Mouse (Mus musculus): Measurements from ENCODE around the gene Atrnl1. TPM values are rescaled to one million over a fixed set of nuclear protein-coding genes. Genes with fewer than 3 reads are reported as not detected.
A peak's percentile ranks its signal among the peaks of the same experiment; 100 is the strongest.
"Not testable (repeated sequence)": the region's sequence is repeated elsewhere in the genome, so short reads cannot be mapped to it uniquely, and the experiment has no call there.

Gene Atrnl1
- polyA plus RNA-seq, 1 experiment from 2014 or later = 2.6 TPM

DNA sequence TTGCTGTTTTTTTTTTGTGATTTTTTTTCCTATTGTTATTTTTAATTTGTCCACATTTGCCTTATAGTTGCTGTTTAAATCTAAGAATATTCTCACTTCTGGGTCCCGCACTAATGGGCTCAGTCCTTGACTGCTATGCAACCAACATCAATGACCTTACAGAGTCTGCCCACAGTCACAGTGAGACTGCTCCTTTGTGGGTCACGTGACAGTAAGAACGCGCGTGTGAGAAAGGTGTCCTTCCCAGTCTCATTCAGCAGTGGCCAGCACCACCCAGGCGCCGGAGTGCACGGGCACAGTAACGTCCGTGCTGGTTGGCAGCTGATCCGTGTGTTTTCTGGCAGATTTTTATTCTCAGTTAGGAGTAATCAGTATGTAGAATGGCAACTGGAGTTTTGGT lies 44.7 kb downstream of the Atrnl1 start:
- Histone ChIP-seq H3K9ac (ENCODE audit: low read length) (no peak overlapping the region), H3K9me3 (replicated peaks; ENCODE audit: control insufficient read depth, low read length) (no peaks in the 10 kb centered on the region), H3K27ac (ENCODE audit: low read length) (no peak overlapping the region), H3K4me1 (ENCODE audit: control insufficient read depth, insufficient read depth, low read length) (no peaks in the 10 kb centered on the region), H3K36me3 (ENCODE audit: control insufficient read depth, insufficient read depth) (peaks cover 11% of the 10 kb centered on the region), H3K4me2 (ENCODE audit: low read depth, low read length) (no peak overlapping the region), H3K4me3 (ENCODE audit: low read length) (no peak overlapping the region), H3K27me3 (ENCODE audit: control insufficient read depth, insufficient read depth, low read length) (no peaks in the 10 kb centered on the region)
- no peak for ATAC-seq (replicated peaks; ENCODE audit: extremely low read depth, insufficient read depth, low FRiP score)
- WGBS = 92% methylated on average over 11 of the region's 11 CpGs

DNA sequence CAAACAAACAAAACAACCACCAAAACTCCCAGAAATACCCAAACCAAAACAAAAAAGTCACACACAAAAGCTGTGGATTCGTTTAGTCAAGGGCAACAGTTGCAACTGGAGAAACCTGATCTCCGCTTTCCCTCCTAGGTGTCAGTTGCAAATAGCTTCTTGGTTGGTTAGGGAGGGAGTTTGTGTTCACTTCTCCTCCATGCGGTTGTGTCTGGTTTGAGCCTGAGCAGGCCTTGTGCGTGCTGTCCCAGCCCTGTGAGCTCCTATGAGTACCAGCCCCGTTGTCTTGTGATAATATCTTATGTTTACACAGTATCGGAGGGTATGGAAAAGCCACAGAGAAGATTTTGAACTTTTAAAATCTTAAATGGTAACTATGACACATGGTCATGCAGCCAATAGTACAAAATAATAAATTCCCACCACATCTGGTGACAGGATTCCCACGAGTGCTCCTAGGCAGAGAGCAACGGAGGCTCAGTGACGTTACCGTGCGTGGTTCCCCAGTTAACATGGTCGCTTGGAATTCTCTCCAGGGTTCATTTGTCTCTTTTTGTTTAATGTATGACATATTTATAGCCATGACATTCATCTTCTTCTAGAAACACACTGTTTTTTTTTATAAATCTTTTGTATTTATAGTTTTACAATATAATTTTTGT lies 46.7 kb downstream of the Atrnl1 start:
- no peaks in the 10 kb centered on the region for H3K9me3 ChIP-seq (replicated peaks; ENCODE audit: control insufficient read depth, low read length)
- peak overlapping the region; percentile 66 for H3K27ac ChIP-seq (ENCODE audit: low read length)
- no peaks in the 10 kb centered on the region for H3K4me1 ChIP-seq (ENCODE audit: control insufficient read depth, insufficient read depth, low read length)
- H3K36me3 ChIP-seq (ENCODE audit: control insufficient read depth, insufficient read depth) = peaks cover 7% of the 10 kb centered on the region
- no peak for ATAC-seq (replicated peaks; ENCODE audit: extremely low read depth, insufficient read depth, low FRiP score)
- WGBS = 67% methylated on average over 12 of the region's 12 CpGs
- no peaks in the 10 kb centered on the region for H3K27me3 ChIP-seq (ENCODE audit: control insufficient read depth, insufficient read depth, low read length)
- H3K9ac ChIP-seq (ENCODE audit: low read length) = no peak overlapping the region
- no peak overlapping the region for H3K4me3 ChIP-seq (ENCODE audit: low read length)
- H3K4me2 ChIP-seq (ENCODE audit: low read depth, low read length) = no peak overlapping the region

DNA sequence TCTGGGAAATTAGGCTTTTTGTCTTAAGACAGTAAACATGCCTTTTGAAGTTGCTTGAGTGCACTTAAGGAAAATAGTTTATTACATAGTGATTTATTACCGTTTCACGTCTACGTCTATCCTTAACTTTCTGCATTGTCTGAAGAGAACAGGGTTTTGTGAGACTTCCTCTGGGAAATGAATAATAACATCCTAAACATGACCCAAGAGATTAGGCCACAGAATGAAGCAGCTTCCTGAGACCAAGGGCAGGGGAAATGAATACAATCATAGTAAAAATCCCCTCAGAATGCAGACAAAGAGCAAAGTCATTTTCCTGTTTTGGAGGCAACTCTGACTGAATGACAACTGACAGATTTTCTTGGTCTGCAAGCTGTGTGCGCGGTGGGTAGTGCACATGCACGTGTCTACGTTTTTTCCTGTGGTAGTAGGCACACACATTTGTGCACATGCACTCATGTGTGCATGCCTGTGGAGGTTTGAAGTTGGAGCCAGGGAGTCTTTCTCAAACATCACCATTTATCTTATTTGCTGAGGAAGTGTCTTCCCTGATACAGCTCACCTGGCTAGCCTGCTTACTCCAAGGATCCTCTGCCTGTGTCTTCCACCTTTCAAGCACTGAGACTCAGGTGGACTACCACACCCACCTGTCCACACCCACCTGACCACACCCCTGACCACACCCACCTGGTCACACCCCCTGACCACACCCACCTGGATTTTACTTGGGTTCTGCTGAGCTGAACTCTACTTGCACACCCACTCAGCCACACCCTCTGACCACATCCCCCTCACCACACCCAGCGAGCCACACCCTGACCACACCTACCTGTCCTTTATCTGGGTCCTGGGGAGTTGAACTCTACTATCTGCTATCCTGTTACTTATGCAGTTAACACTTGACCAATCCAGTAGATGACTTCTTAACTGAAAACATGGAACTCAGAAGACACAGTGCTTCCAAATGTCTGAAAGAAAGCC lies 47.6 kb downstream of the Atrnl1 start:
- Histone ChIP-seq H3K4me2 (ENCODE audit: low read depth, low read length) (no peak overlapping the region), H3K4me3 (ENCODE audit: low read length) (no peak overlapping the region), H3K9me3 (replicated peaks; ENCODE audit: control insufficient read depth, low read length) (no peaks in the 10 kb centered on the region), H3K27ac (ENCODE audit: low read length) (peak overlapping the region; percentile 53; the same call in 1 of the 2 replicates), H3K36me3 (ENCODE audit: control insufficient read depth, insufficient read depth) (peaks cover 7% of the 10 kb centered on the region), H3K4me1 (ENCODE audit: control insufficient read depth, insufficient read depth, low read length) (no peaks in the 10 kb centered on the region), H3K9ac (ENCODE audit: low read length) (no peak overlapping the region), H3K27me3 (ENCODE audit: control insufficient read depth, insufficient read depth, low read length) (no peaks in the 10 kb centered on the region)
- 75% methylated on average over 8 of the region's 8 CpGs for WGBS
- ATAC-seq (replicated peaks; ENCODE audit: extremely low read depth, insufficient read depth, low FRiP score) = no peak

GRCm38 (mm10) chr19:57667011-57667410 lies 56.2 kb downstream of the Atrnl1 start:
- Histone ChIP-seq H3K4me2 (ENCODE audit: low read depth, low read length) (no peak overlapping the region), H3K4me1 (ENCODE audit: control insufficient read depth, insufficient read depth, low read length) (no peaks in the 10 kb centered on the region), H3K9me3 (replicated peaks; ENCODE audit: control insufficient read depth, low read length) (no peaks in the 10 kb centered on the region), H3K4me3 (ENCODE audit: low read length) (no peak overlapping the region), H3K27me3 (ENCODE audit: control insufficient read depth, insufficient read depth, low read length) (no peaks in the 10 kb centered on the region), H3K9ac (ENCODE audit: low read length) (no peak overlapping the region), H3K36me3 (ENCODE audit: control insufficient read depth, insufficient read depth) (peaks cover 6% of the 10 kb centered on the region; the same call in 1 of the 2 replicates), H3K27ac (ENCODE audit: low read length) (no peak overlapping the region)
- no peak for ATAC-seq (replicated peaks; ENCODE audit: extremely low read depth, insufficient read depth, low FRiP score)
- WGBS = 87% methylated on average over 9 of the region's 9 CpGs

DNA sequence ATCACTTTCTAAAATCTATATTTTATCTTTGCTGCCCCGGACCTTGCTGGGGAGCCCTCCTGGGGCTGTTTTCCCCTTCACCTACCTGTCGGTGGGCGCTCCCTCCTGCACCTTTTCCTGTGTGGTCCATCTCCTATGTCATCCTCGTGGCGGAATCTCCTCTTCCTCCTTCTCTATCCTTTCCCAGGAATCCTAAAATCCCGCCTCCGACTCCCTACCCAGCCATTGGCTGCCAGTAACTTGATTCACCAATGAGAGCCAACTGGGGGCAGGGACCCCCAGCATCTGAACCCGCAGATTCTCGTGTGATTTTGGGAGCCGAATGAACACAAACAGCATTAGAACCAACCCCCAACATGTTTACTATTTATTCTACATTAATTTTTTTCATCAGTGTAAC lies 57.1 kb downstream of the Atrnl1 start:
- Histone ChIP-seq H3K9ac (ENCODE audit: low read length) (no peak overlapping the region), H3K4me3 (ENCODE audit: low read length) (no peak overlapping the region), H3K27me3 (ENCODE audit: control insufficient read depth, insufficient read depth, low read length) (no peaks in the 10 kb centered on the region), H3K4me2 (ENCODE audit: low read depth, low read length) (no peak overlapping the region), H3K36me3 (ENCODE audit: control insufficient read depth, insufficient read depth) (peaks cover 6% of the 10 kb centered on the region; the same call in 1 of the 2 replicates), H3K4me1 (ENCODE audit: control insufficient read depth, insufficient read depth, low read length) (no peaks in the 10 kb centered on the region), H3K9me3 (replicated peaks; ENCODE audit: control insufficient read depth, low read length) (no peaks in the 10 kb centered on the region), H3K27ac (ENCODE audit: low read length) (no peak overlapping the region)
- WGBS = 89% methylated on average over 10 of the region's 10 CpGs
- ATAC-seq (replicated peaks; ENCODE audit: extremely low read depth, insufficient read depth, low FRiP score) = no peak

DNA sequence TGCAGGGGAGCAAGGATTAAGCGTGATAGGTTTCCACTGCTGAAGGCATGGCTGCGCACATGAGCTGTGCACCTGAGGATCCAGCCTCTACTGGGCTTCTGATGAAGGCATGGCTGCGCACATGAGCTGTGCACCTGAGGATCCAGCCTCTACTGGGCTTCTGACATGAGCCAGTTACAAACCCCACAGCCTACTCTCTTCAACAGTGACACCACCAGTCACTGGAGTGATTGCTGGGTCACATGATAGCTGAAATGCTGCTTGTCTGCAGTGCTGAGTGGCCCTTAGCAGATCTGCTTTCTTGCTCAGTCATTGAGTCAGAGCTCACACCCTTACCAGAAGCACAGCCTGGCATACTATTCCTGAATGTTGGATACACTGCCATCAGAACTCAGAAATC lies 68.6 kb downstream of the Atrnl1 start:
- Histone ChIP-seq H3K4me2 (ENCODE audit: low read depth, low read length) (no peak overlapping the region), H3K27ac (ENCODE audit: low read length) (no peak overlapping the region), H3K4me3 (ENCODE audit: low read length) (no peak overlapping the region), H3K4me1 (ENCODE audit: control insufficient read depth, insufficient read depth, low read length) (0 out of 2 replicates have a peak, but pooled peaks cover 2% of the 10 kb centered on the region), H3K27me3 (ENCODE audit: control insufficient read depth, insufficient read depth, low read length) (no peaks in the 10 kb centered on the region), H3K36me3 (ENCODE audit: control insufficient read depth, insufficient read depth) (peaks cover 4% of the 10 kb centered on the region; the same call in 1 of the 2 replicates), H3K9ac (ENCODE audit: low read length) (no peak overlapping the region), H3K9me3 (replicated peaks; ENCODE audit: control insufficient read depth, low read length) (no peaks in the 10 kb centered on the region)
- no peak; the same call in 1 of the 2 replicates for ATAC-seq (replicated peaks; ENCODE audit: extremely low read depth, insufficient read depth, low FRiP score)
- WGBS = 93% methylated on average over 3 of the region's 3 CpGs

GRCm38 (mm10) chr19:57686596-57686995 lies 75.8 kb downstream of the Atrnl1 start:
- H3K27me3 ChIP-seq (ENCODE audit: control insufficient read depth, insufficient read depth, low read length) = no peaks in the 10 kb centered on the region
- WGBS = 68% methylated on average over 20 of the region's 20 CpGs
- no peak for ATAC-seq (replicated peaks; ENCODE audit: extremely low read depth, insufficient read depth, low FRiP score)

GRCm38 (mm10) chr19:57692566-57692965 lies 81.7 kb downstream of the Atrnl1 start:
- WGBS = 87% methylated on average over 3 of the region's 3 CpGs
- Histone ChIP-seq H3K9ac (ENCODE audit: low read length) (no peak overlapping the region), H3K4me2 (ENCODE audit: low read depth, low read length) (no peak overlapping the region), H3K9me3 (replicated peaks; ENCODE audit: control insufficient read depth, low read length) (no peaks in the 10 kb centered on the region), H3K27me3 (ENCODE audit: control insufficient read depth, insufficient read depth, low read length) (no peaks in the 10 kb centered on the region), H3K4me1 (ENCODE audit: control insufficient read depth, insufficient read depth, low read length) (peaks cover 2% of the 10 kb centered on the region; the same call in 1 of the 2 replicates), H3K4me3 (ENCODE audit: low read length) (no peak overlapping the region), H3K36me3 (ENCODE audit: control insufficient read depth, insufficient read depth) (peaks cover 7% of the 10 kb centered on the region; the same call in 1 of the 2 replicates), H3K27ac (ENCODE audit: low read length) (no peak overlapping the region)
- ATAC-seq (replicated peaks; ENCODE audit: extremely low read depth, insufficient read depth, low FRiP score) = no peak

More at GRCm38 (mm10) chr19:57686596-57686995, 75.8 kb downstream of the Atrnl1 start:
- Histone ChIP-seq H3K27ac (ENCODE audit: low read length) (no peak overlapping the region), H3K36me3 (ENCODE audit: control insufficient read depth, insufficient read depth) (peaks cover 4% of the 10 kb centered on the region; the same call in 1 of the 2 replicates), H3K9me3 (replicated peaks; ENCODE audit: control insufficient read depth, low read length) (no peaks in the 10 kb centered on the region), H3K4me2 (ENCODE audit: low read depth, low read length) (no peak overlapping the region), H3K4me3 (ENCODE audit: low read length) (no peak overlapping the region), H3K4me1 (ENCODE audit: control insufficient read depth, insufficient read depth, low read length) (peaks cover 2% of the 10 kb centered on the region; the same call in 1 of the 2 replicates), H3K9ac (ENCODE audit: low read length) (no peak overlapping the region)

GRCm38 (mm10) chr19:57696781-57697180 lies 85.9 kb downstream of the Atrnl1 start:
- not testable (repeated sequence) for H3K4me1 ChIP-seq (ENCODE audit: control insufficient read depth, insufficient read depth, low read length); ATAC-seq (replicated peaks; ENCODE audit: extremely low read depth, insufficient read depth, low FRiP score); H3K27me3 ChIP-seq (ENCODE audit: control insufficient read depth, insufficient read depth, low read length); H3K4me2 ChIP-seq (ENCODE audit: low read depth, low read length); H3K9me3 ChIP-seq (replicated peaks; ENCODE audit: control insufficient read depth, low read length); H3K36me3 ChIP-seq (ENCODE audit: control insufficient read depth, insufficient read depth); H3K4me3 ChIP-seq (ENCODE audit: low read length); H3K9ac ChIP-seq (ENCODE audit: low read length)
- peak overlapping the region; percentile 43; the same call in 1 of the 2 replicates for H3K27ac ChIP-seq (ENCODE audit: low read length)
- 60% methylated on average over 5 of the region's 5 CpGs for WGBS
